Mouse (Mus musculus) heart, embryonic 11.5 days (tissue): ENCODE measurements at regions not wholly inside any gene's neighbourhood (a gene's known extent, or its start where the extent isn't known, plus 50 kb on each side); places are given as distances from the start of the nearest gene placed in this dataset.

Experiments
- ATAC-seq: fragments of 200-750 bp; cut with Nextera tagmentation; replicated peaks from 2 replicates; pipeline ENCODE4 v1.8.0; 2017; ENCODE audit warnings: moderate library complexity; ENCODE audit not compliant: insufficient number of reproducible peaks, low FRiP score, low TSS enrichment
- H3K27ac ChIP-seq: fragments of 300-500 bp; sonication (generic); 2 replicates; pipeline ENCODE4 v1.5.1; 2014; ENCODE audit warnings: mild to moderate bottlenecking, low read depth, low read length
- H3K27me3 ChIP-seq: fragments of 300-500 bp; sonication (generic); 2 replicates; pipeline ENCODE4 v1.6.1; 2014; ENCODE audit warnings: mild to moderate bottlenecking, low read length, mixed read lengths; ENCODE audit not compliant: control insufficient read depth, insufficient read depth
- H3K36me3 ChIP-seq: fragments of 300-500 bp; sonication (generic); 2 replicates; pipeline ENCODE4 v1.6.1; 2014; ENCODE audit warnings: mild to moderate bottlenecking, low read length, moderate library complexity, mixed read lengths; ENCODE audit not compliant: control insufficient read depth, insufficient read depth
- H3K4me1 ChIP-seq: fragments of 300-500 bp; sonication (generic); 2 replicates; pipeline ENCODE4 v1.6.1; 2014; ENCODE audit warnings: low read length; ENCODE audit not compliant: control insufficient read depth, insufficient read depth
- H3K4me2 ChIP-seq: fragments of 300-500 bp; sonication (generic); 2 replicates; pipeline ENCODE4 v1.6.1; 2014; ENCODE audit warnings: mild to moderate bottlenecking, moderate library complexity
- H3K4me3 ChIP-seq: fragments of 300-500 bp; sonication (generic); 2 replicates; pipeline ENCODE4 v1.5.1; 2014; ENCODE audit warnings: low read depth, low read length
- H3K9ac ChIP-seq: fragments of 300-500 bp; sonication (generic); 2 replicates; pipeline ENCODE4 v1.6.1; 2014; ENCODE audit warnings: mild to moderate bottlenecking, low read depth, low read length, moderate library complexity
- H3K9me3 ChIP-seq: fragments of 300-500 bp; sonication (generic); replicated peaks from 2 replicates; pipeline ENCODE4 v1.6.1; 2016; ENCODE audit warnings: low read length; ENCODE audit not compliant: control insufficient read depth
- WGBS: fragments of 180-500 bp; shearing (Covaris S2); extraction: QIAGEN DNeasy Blood & Tissue Kit; methylation state at CpG from one replicate; pipeline ENCODE4 v1.1.7; 2014; ENCODE audit not compliant: insufficient replicate concordance; 5-methylcytosine and 5-hydroxymethylcytosine counted together

DNA sequence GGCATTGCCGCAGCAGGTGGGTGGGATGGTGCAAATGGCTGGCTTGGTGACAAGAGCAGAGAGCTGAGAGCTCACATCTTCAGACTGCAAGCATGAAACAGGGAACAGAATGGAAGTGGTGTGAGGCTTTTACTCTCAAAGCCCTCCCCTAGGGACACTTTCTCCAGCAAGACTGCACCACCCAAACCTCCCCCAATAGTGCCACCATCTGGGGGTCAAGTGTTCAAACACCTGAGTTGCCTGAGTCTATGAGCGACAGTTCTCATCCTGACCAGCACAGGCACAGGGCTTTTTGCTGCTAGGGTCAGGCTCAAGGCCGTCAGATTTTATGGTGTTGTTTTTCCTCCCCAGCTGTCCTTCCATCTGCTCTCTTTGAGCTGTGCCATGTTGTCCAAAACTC, 337.9 kb upstream of the Eif4g2 start:
- WGBS = 76% methylated on average over 3 of the region's 3 CpGs
- Histone ChIP-seq H3K27ac (no peak overlapping the region), H3K36me3 (no peaks in the 10 kb centered on the region), H3K4me2 (no peak overlapping the region), H3K9ac (no peak overlapping the region), H3K4me1 (no peaks in the 10 kb centered on the region), H3K27me3 (no peaks in the 10 kb centered on the region), H3K4me3 (no peak overlapping the region), H3K9me3 (no peaks in the 10 kb centered on the region)
- ATAC-seq = no peak

DNA sequence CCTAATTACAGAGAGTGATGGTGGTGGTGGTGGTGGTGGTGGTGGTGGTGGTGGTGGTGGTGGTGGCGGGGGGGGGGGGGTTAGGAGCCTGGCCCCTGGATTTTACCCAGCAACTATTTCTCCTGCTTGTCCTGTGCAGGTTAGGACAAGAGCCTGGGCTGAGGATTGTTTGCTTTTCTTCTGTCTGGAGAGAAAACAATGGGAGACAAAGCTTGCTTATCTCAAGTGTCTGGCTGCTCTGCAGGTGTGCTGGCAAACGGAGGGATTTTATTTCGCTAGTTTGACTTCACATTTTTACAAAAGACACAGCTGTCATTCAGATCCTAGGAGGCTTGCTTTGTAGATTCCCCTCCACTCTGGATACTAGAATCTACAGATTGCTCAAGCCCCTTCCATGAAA, 334.9 kb upstream of the Eif4g2 start:
- no peak overlapping the region for H3K9ac ChIP-seq
- WGBS = 18% methylated on average over 3 of the region's 3 CpGs

DNA sequence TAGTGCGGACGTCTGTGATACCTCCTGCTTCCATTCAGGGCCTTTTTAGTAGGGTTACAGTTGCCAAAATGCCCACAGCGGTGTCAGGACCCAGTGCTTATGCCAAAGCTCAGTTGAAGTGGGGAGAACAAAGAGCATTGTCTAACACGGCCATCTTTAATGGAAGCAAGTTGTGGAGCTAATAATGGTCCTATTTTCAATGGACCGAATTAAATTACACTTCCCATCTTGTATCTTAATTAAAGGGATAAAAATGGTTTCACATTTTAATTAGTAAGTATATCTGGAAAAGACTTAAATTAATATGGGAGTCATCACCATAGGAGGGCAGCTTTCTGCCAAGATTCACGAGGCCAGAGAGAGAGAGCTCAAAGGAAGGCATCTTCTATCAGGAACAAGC, 333.2 kb upstream of the Eif4g2 start:
- Histone ChIP-seq H3K4me1 (no peaks in the 10 kb centered on the region), H3K9me3 (no peaks in the 10 kb centered on the region), H3K27me3 (no peaks in the 10 kb centered on the region), H3K36me3 (no peaks in the 10 kb centered on the region), H3K4me3 (no peak overlapping the region), H3K27ac (no peak overlapping the region), H3K4me2 (no peak overlapping the region), H3K9ac (no peak overlapping the region)
- ATAC-seq = no peak
- WGBS = 80% methylated on average over 6 of the region's 6 CpGs

More for the DNA sequence above, 334.9 kb upstream of the Eif4g2 start:
- no peaks in the 10 kb centered on the region for H3K27me3 ChIP-seq
- H3K9me3 ChIP-seq = no peaks in the 10 kb centered on the region
- no peak for ATAC-seq
- no peak overlapping the region for H3K4me2 ChIP-seq
- H3K36me3 ChIP-seq = no peaks in the 10 kb centered on the region
- no peak overlapping the region for H3K27ac ChIP-seq
- H3K4me1 ChIP-seq = no peaks in the 10 kb centered on the region
- no peak overlapping the region for H3K4me3 ChIP-seq

DNA sequence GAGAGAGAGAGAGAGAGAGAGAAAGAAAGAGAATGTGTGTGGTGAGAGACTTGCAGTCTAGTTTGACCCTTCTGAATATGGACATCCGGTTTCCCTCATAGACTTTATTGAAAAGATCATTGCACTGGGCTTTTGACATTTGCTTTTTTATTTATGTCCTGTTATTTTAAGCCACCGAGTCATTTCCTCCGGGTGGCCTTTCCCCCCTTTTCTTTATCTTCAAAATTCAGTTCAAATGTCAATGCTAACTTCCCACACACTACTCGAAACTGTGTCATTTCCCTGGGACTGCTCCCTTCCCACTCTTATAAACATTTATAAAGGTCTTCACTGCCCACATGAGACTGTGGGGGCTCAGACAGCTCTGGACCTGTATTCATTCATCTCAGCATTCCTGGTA, 330.9 kb upstream of the Eif4g2 start:
- Histone ChIP-seq H3K4me2 (no peak overlapping the region), H3K9me3 (no peaks in the 10 kb centered on the region), H3K4me3 (no peak overlapping the region), H3K36me3 (no peaks in the 10 kb centered on the region), H3K4me1 (no peaks in the 10 kb centered on the region), H3K27ac (no peak overlapping the region; the same call in 1 of the 2 replicates), H3K27me3 (no peaks in the 10 kb centered on the region), H3K9ac (no peak overlapping the region)
- no peak for ATAC-seq
- 56% methylated on average over 4 of the region's 4 CpGs for WGBS

DNA sequence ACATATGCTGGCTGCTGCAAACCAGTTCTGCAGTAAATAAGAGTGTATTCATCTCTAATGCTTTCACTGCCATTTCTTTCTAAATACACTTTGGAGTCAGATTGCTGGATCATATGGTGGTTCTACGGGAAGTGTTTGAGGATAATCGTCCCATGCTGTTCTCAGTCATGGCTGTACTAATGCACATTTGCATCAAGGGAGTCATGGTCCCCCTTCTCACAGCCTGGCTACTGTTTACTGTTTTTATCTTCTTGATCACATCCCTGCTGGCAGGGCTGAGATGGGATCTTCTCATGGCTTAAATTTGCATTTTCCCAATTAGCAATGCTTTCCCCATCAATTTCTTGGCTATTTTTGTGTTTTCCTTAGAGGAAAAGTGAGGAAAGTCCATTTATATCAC, 330.1 kb upstream of the Eif4g2 start:
- Histone ChIP-seq H3K9me3 (no peaks in the 10 kb centered on the region), H3K36me3 (no peaks in the 10 kb centered on the region), H3K4me2 (no peak overlapping the region), H3K4me3 (no peak overlapping the region), H3K9ac (no peak overlapping the region), H3K4me1 (no peaks in the 10 kb centered on the region), H3K27me3 (no peaks in the 10 kb centered on the region), H3K27ac (no peak overlapping the region)
- WGBS = 80% methylated on average over 2 of the region's 2 CpGs
- no peak for ATAC-seq

DNA sequence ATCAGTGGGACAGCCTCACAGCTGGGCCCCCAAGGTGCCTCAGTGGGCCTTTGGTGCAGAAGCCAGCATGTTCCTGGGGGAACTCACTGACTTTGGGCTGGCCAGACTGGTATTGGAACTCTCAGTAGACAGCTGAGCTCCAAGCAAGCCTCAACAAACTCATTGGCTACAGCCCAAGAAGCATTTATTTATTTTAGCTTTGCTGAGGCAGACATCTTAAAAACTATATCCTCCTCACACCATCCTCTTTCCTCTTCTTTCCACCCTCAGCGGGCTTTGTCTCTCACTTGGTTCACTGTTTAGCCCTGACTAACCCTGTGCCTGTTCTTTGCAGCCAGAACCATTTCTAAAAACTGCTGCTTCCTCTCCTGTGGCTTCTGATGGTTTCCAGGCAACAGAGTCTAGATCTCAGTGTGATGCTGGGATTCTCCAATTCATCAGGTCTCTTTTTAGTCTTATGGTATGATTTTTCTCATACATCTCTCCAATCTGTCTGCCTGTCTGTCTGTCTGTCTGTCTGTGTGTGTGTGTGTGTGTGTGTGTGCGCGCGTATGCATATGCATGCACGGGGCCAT, 328.6 kb upstream of the Eif4g2 start:
- Histone ChIP-seq H3K27me3 (no peaks in the 10 kb centered on the region), H3K9ac (no peak overlapping the region), H3K9me3 (no peaks in the 10 kb centered on the region), H3K4me3 (no peak overlapping the region), H3K36me3 (no peaks in the 10 kb centered on the region), H3K4me2 (no peak overlapping the region), H3K4me1 (no peaks in the 10 kb centered on the region), H3K27ac (no peak overlapping the region)
- no peak for ATAC-seq
- 82% methylated on average over 5 of the region's 5 CpGs for WGBS

DNA sequence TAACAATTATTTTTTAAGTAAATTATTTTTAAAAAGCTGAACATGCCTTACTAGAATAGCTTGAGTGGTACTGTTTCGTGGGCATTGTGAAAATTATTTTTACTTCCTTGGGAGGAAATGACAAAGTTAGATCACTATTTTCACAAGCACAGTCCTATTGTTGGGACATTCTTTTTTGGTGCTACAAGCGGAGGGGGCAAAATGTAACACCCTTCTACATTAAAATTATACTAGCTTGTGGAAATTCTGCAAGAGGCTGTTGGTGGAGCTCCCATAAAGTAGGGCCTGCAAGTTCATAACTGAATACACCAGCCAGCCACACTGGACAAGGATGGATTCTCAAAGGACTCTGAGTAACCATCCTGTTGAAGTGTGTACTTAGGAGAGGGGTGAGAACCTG, 313.1 kb upstream of the Eif4g2 start:
- Histone ChIP-seq H3K27ac (no peak overlapping the region), H3K36me3 (no peaks in the 10 kb centered on the region), H3K27me3 (no peaks in the 10 kb centered on the region), H3K9ac (no peak overlapping the region), H3K4me3 (no peak overlapping the region), H3K4me2 (no peak overlapping the region), H3K9me3 (no peaks in the 10 kb centered on the region), H3K4me1 (no peaks in the 10 kb centered on the region)
- no peak for ATAC-seq
- WGBS = 67% methylated on average over 2 of the region's 2 CpGs

DNA sequence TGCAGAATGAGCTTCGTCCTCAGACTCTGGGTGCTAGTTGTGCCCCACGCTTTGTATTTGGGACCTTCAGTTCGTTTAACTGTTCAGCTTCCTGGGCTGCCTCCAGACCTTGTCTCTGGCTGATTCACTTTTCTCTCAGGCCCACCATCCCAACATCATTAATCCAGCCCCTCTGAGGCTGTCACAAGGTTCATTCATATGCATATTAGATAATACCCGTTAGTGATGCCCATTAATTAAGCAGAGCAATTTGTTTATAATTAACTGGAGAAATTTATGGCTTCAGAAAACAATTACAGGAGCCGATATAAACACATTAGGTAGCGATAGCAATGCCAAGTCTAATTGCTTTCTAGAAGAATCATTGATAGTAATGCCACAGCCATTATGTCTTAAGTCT, 312.3 kb upstream of the Eif4g2 start:
- Histone ChIP-seq H3K4me1 (no peaks in the 10 kb centered on the region), H3K36me3 (no peaks in the 10 kb centered on the region), H3K27me3 (no peaks in the 10 kb centered on the region), H3K4me3 (no peak overlapping the region), H3K27ac (no peak overlapping the region), H3K9ac (no peak overlapping the region), H3K9me3 (no peaks in the 10 kb centered on the region), H3K4me2 (no peak overlapping the region)
- WGBS = 80% methylated on average over 6 of the region's 6 CpGs
- ATAC-seq = no peak

DNA sequence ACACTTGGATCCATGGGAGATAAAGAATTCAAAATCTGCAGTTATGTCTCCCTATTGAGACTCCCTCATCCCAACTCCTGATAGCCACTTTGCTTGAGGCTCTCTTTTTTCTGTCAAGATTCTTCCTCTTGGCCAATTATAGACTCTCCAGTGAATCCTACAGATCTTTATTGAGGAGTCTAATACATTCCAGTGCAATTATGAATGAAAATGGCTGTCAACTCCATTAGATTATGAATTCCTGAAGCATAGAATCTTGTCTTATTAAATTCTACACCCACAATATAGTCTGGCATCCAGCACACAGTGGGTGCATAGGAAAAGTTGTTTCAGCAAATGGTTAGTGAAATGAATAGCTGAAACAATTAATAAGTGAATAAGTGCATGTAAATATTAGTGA, 311.0 kb upstream of the Eif4g2 start:
- ATAC-seq = no peak
- no peak overlapping the region for H3K4me3 ChIP-seq
- no peaks in the 10 kb centered on the region for H3K9me3 ChIP-seq

More for the DNA sequence above, 311.0 kb upstream of the Eif4g2 start:
- Histone ChIP-seq H3K4me2 (no peak overlapping the region), H3K9ac (no peak overlapping the region), H3K36me3 (no peaks in the 10 kb centered on the region), H3K27me3 (no peaks in the 10 kb centered on the region), H3K4me1 (no peaks in the 10 kb centered on the region), H3K27ac (no peak overlapping the region)
